27 mouse cellular contexts compared by ENCODE assay signal in the genomic region with DNA sequence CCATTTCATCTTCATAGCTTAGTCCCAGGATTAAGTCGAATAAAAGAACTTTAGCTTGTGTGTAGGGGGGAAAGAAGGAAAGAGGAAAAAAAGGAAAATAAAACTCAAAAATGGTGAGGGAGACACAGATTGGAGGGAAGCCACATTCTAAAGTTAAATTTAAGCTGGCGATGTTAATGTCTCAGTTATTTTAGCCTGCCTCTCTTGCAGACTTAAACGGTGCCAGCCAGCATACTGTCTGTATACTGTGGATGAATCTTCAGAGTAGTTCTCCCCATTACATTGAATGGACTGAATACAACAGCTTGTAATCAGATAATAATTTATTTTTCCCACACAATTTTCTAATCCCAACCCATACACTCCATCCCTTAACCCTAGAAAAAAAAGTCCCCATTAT.
A peak's percentile ranks its signal among the peaks of the same experiment; 100 is the strongest.
DNase-seq lines count a peak whose midpoint lies in the region; ATAC-seq and TF ChIP-seq lines count a peak whose summit lies in the region.
"Had no signal": no experiment of that assay in that cellular context is flagged by ENCODE, and none has a peak within 500 bp of the region (broad histone marks: within the 10 kb centered on the region; RNA-seq: fewer than 3 reads in every experiment).

No protein-coding gene starts in this region.

- H3K4me2 ChIP-seq in forebrain, postnatal 0 days (ENCODE audit: low read depth): no peak overlapping the region
- H3K4me2 ChIP-seq in forebrain, embryonic 11.5 days (ENCODE audit: low read depth, low read length, severe bottlenecking): no peak overlapping the region
- H3K4me2 ChIP-seq: embryonic facial prominence, embryonic 12.5 days; forebrain, embryonic 12.5 days had no signal

- no peak overlapping the region for H3K9ac ChIP-seq in forebrain, postnatal 0 days
- no peak overlapping the region for H3K9ac ChIP-seq in forebrain, embryonic 11.5 days (ENCODE audit: low read length)
- H3K9ac ChIP-seq: embryonic facial prominence, embryonic 12.5 days; forebrain, embryonic 12.5 days had no signal

- WGBS in forebrain, postnatal 0 days: 70% methylated on average over 3 of the region's 3 CpGs
- WGBS in forebrain, embryonic 11.5 days: 96% methylated on average over 3 of the region's 3 CpGs

- no peaks in the 10 kb centered on the region for H3K9me3 ChIP-seq in forebrain, postnatal 0 days (ENCODE audit: low read length)
- no peaks in the 10 kb centered on the region for H3K9me3 ChIP-seq in forebrain, embryonic 11.5 days (ENCODE audit: control insufficient read depth, low read length)
- H3K9me3 ChIP-seq: embryonic facial prominence, embryonic 10.5 days; embryonic facial prominence, embryonic 12.5 days; forebrain, embryonic 12.5 days had no signal

- no peaks in the 10 kb centered on the region for H3K4me1 ChIP-seq in forebrain, postnatal 0 days (ENCODE audit: insufficient read depth)
- H3K4me1 ChIP-seq in forebrain, embryonic 11.5 days (replicated peaks; ENCODE audit: control insufficient read depth, insufficient read depth, low read length): no peaks in the 10 kb centered on the region
- H3K4me1 ChIP-seq: embryonic facial prominence, embryonic 10.5 days; embryonic facial prominence, embryonic 12.5 days; forebrain, embryonic 12.5 days had no signal

- peak; percentile 34 for DNase-seq in forebrain, postnatal 0 days
- DNase-seq in forebrain, embryonic 11.5 days (ENCODE audit: low spot score): no peak
- DNase-seq in left cerebral cortex, postnatal 14 days (ENCODE audit: low spot score in 2 of 2): peak; percentile 28 to 43
- no peak for DNase-seq in left cerebral cortex, postnatal 4 days
- peak; percentile 8 for DNase-seq in right cerebral cortex, adult 18-20 months
- DNase-seq in right cerebral cortex, adult 2 months (ENCODE audit: low spot score in 2 of 2): no peak
- peak; percentile 56 for DNase-seq in brain, adult 2 months (ENCODE audit: low read depth, low spot score)
- no peak for DNase-seq in adrenal gland, adult (ENCODE audit: inconsistent age in 2 of 2, low spot score in 1 of 2)
- DNase-seq: adrenal gland, adult 2 months; adrenal gland, postnatal 10 days; adrenal gland, postnatal 25 days; B cell, adult 2 months; cerebellum, adult 11-12 months; cerebellum, adult 2 months; cerebellum, adult 9-10 months; cerebellum, postnatal 10 days; cerebellum, postnatal 25 days had no signal

- peak; percentile 58 for ATAC-seq in forebrain, postnatal 0 days
- no peak for ATAC-seq in forebrain, embryonic 11.5 days (replicated peaks; ENCODE audit: low FRiP score)
- ATAC-seq: activated CD4-positive, CD25-positive, alpha-beta regulatory T cell, adult 4 months; CD4-positive, CD25-positive, alpha-beta regulatory T cell, adult 4 months; forebrain, embryonic 14.5 days; forebrain, embryonic 16.5 days; Patski had no signal

- H3K36me3 ChIP-seq in forebrain, postnatal 0 days (ENCODE audit: insufficient read depth): no peaks in the 10 kb centered on the region
- no peaks in the 10 kb centered on the region for H3K36me3 ChIP-seq in forebrain, embryonic 11.5 days (ENCODE audit: control insufficient read depth, insufficient read depth, low read length)
- H3K36me3 ChIP-seq: embryonic facial prominence, embryonic 10.5 days; embryonic facial prominence, embryonic 12.5 days; forebrain, embryonic 12.5 days; G1E had no signal

- no peaks in the 10 kb centered on the region for H3K27me3 ChIP-seq in forebrain, postnatal 0 days (ENCODE audit: insufficient read depth, low read length)
- H3K27me3 ChIP-seq in forebrain, embryonic 11.5 days (ENCODE audit: control insufficient read depth, insufficient read depth, low read length): no peaks in the 10 kb centered on the region
- H3K27me3 ChIP-seq: CH12.LX; embryonic facial prominence, embryonic 12.5 days; forebrain, embryonic 12.5 days; Patski had no signal

- no peak overlapping the region for H3K4me3 ChIP-seq in forebrain, postnatal 0 days (ENCODE audit: low read depth, low read length)
- H3K4me3 ChIP-seq in forebrain, embryonic 11.5 days (ENCODE audit: low read depth, low read length): no peak overlapping the region
- H3K4me3 ChIP-seq: embryonic facial prominence, embryonic 10.5 days; embryonic facial prominence, embryonic 12.5 days; forebrain, embryonic 12.5 days had no signal

- no peak for TF ChIP-seq CTCF in forebrain, postnatal 0 days (IDR thresholded peaks at IDR 0.05; ENCODE audit: low read depth)

- H3K27ac ChIP-seq in forebrain, postnatal 0 days (ENCODE audit: low read depth, low read length): no peak overlapping the region
- H3K27ac ChIP-seq in forebrain, embryonic 11.5 days (ENCODE audit: low read depth, low read length): no peak overlapping the region
- H3K27ac ChIP-seq: embryonic facial prominence, embryonic 10.5 days; embryonic facial prominence, embryonic 12.5 days; forebrain, embryonic 12.5 days had no signal

- intact Hi-C loops in left cerebral cortex, postnatal 14 days (cut with DNase I): loop anchor here (5.0 kb wide), 1 partner anchor 205 kb away; the partner anchor contains the start of gene Mdga2
- intact Hi-C loops in left cerebral cortex, postnatal 4 days (cut with DNase I): no loop called here

Comparison
In these comparisons a context has a peak if more than half of its experiments do, and no peak if none do; other contexts are left out.
1. DNase-seq: peak in forebrain, postnatal 0 days (single experiment), left cerebral cortex, postnatal 14 days (2 of 2), right cerebral cortex, adult 18-20 months (single experiment) and brain, adult 2 months (single experiment); none in forebrain, embryonic 11.5 days (single experiment), left cerebral cortex, postnatal 4 days (single experiment), right cerebral cortex, adult 2 months (0 of 2) and adrenal gland, adult (0 of 2).